Mouse (Mus musculus): ENCODE measurements around the gene Akap4. TPM values are rescaled to one million over a fixed set of nuclear protein-coding genes. Genes with fewer than 3 reads are reported as not detected.

Akap4 gene
- not detected in 2 replicates for polyA plus RNA-seq (2016; fragmentation: Nextera tagmentation; extraction: Ambion mirVana)

GRCm38 (mm10) chrX:7067219-7067618, at the start of gene Akap4:
Akap4 (plus strand) TSS chrX:7067519.
- Histone ChIP-seq H3K4me3 (no peak within 1 kb of the TSS), H3K27ac (replicated peaks) (no peak within 1 kb of the TSS), H3K9me3 (no peaks in the 10 kb centered on the region), H3K4me1 (no peaks in the 10 kb centered on the region), H3K36me3 (no peaks in the 10 kb centered on the region), H3K27me3 (no peaks in the 10 kb centered on the region), H3K4me2 (replicated peaks) (no peak within 1 kb of the TSS), H3K9ac (replicated peaks) (no peak within 1 kb of the TSS)
- ATAC-seq (ENCODE audit: low FRiP score, low read depth) = no peak
- WGBS = 92% methylated on average over 1 of the region's 1 CpGs

DNA sequence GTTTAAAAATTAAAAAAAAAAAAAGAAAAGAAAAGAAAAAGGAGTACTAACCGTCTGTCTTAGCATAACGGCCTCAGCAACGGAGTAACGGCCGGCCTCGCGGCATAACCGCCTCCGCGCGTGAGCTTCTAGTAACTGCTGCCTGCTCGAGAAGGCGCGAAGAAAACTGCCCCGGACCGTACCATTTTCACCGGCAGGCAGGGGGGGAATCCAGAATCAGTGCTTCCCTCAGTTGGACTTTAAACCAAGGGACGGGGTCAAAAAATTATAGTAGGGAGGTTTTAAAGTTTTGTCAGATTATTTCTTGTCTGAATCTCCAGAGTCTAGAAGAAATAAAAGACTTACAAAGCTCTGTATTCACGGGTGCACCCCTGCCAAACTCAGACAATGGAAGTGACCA, 25.8 kb upstream of the Akap4 start, which contains the start of gene Ccnb3:
TSS of gene Ccnb3 (minus strand) at position 101 of the 400 bp plus-strand sequence.
- Histone ChIP-seq H3K27me3 (no peaks in the 10 kb centered on the region), H3K36me3 (no peaks in the 10 kb centered on the region), H3K9ac (replicated peaks) (no peak within 1 kb of the TSS), H3K4me2 (replicated peaks) (no peak within 1 kb of the TSS), H3K4me3 (no peak within 1 kb of the TSS), H3K9me3 (no peaks in the 10 kb centered on the region), H3K27ac (replicated peaks) (no peak within 1 kb of the TSS), H3K4me1 (no peaks in the 10 kb centered on the region)
- ATAC-seq (ENCODE audit: low FRiP score, low read depth) = no peak
- 94% methylated on average over 19 of the region's 19 CpGs for WGBS

GRCm38 (mm10) chrX:7057056-7057455, 10.3 kb upstream of the Akap4 start:
- H3K27ac ChIP-seq (replicated peaks) = no peak overlapping the region
- H3K9me3 ChIP-seq = no peaks in the 10 kb centered on the region
- H3K27me3 ChIP-seq = no peaks in the 10 kb centered on the region
- ATAC-seq (ENCODE audit: low FRiP score, low read depth) = no peak
- H3K36me3 ChIP-seq = no peaks in the 10 kb centered on the region
- no peak overlapping the region for H3K4me2 ChIP-seq (replicated peaks)
- H3K4me3 ChIP-seq = no peak overlapping the region
- no peaks in the 10 kb centered on the region for H3K4me1 ChIP-seq
- no peak overlapping the region for H3K9ac ChIP-seq (replicated peaks)

- 81% methylated on average over 2 of the region's 2 CpGs for WGBS
These were observed 9.7 kb upstream of the Akap4 start for GRCm38 (mm10) chrX:7057634-7058033.

DNA sequence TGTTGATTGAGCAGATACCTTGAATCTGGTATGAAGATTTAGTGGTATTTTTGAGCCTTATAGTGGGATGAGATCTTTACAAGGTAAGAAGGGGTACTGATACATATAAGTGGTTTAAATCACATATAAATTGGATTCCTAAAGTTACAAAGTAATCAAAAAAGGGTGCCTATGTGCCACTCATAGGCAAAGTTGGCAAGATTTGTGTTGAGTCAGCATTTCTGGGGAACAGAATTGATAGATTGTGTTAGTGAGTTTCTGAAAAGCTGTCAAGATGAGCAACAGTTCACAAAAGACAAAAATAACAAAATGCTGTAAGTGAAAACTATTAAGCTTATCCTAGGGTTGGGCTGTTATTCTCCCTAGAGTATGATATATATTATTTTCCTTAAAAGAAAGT, 3.2 kb upstream of the Akap4 start:
- Histone ChIP-seq H3K9me3 (no peaks in the 10 kb centered on the region), H3K9ac (replicated peaks) (no peak overlapping the region), H3K27ac (replicated peaks) (no peak overlapping the region), H3K4me3 (no peak overlapping the region), H3K4me1 (no peaks in the 10 kb centered on the region), H3K36me3 (no peaks in the 10 kb centered on the region), H3K4me2 (replicated peaks) (no peak overlapping the region), H3K27me3 (no peaks in the 10 kb centered on the region)
- no peak for ATAC-seq (ENCODE audit: low FRiP score, low read depth)

More at GRCm38 (mm10) chrX:7057634-7058033, 9.7 kb upstream of the Akap4 start:
- Histone ChIP-seq H3K27ac (replicated peaks) (no peak overlapping the region), H3K36me3 (no peaks in the 10 kb centered on the region), H3K27me3 (no peaks in the 10 kb centered on the region), H3K4me3 (no peak overlapping the region), H3K4me2 (replicated peaks) (no peak overlapping the region), H3K4me1 (no peaks in the 10 kb centered on the region), H3K9ac (replicated peaks) (no peak overlapping the region), H3K9me3 (no peaks in the 10 kb centered on the region)
- no peak for ATAC-seq (ENCODE audit: low FRiP score, low read depth)

DNA sequence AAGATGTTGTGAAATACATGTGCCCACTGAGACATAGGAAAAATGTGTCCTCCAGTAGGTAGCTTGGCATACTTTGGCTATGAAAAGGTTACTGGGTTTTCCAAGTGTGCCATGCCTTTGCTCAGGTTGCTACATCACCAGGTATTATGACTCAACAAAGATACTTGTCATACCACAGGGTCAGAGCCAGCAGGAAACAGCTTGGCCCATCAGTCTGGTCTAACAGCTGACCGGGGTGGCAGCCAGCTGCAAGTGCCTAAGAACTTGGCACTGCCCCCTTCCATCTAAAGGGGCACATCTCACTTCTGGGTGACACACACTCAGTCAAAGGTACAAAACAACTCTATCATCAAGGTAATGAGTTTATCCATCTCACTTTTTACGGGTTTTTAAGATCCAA, 683 bp downstream of the Akap4 start:
- Histone ChIP-seq H3K9ac (replicated peaks) (no peak overlapping the region), H3K27ac (replicated peaks) (no peak overlapping the region), H3K4me1 (no peaks in the 10 kb centered on the region), H3K36me3 (no peaks in the 10 kb centered on the region), H3K4me2 (replicated peaks) (no peak overlapping the region), H3K27me3 (no peaks in the 10 kb centered on the region), H3K4me3 (no peak overlapping the region), H3K9me3 (no peaks in the 10 kb centered on the region)
- 76% methylated on average over 2 of the region's 2 CpGs for WGBS
- ATAC-seq (ENCODE audit: low FRiP score, low read depth) = no peak

GRCm38 (mm10) chrX:7079820-7080429, 12.6 kb downstream of the Akap4 start:
- H3K9me3 ChIP-seq = no peaks in the 10 kb centered on the region
- no peak overlapping the region for H3K4me3 ChIP-seq
- H3K27me3 ChIP-seq = no peaks in the 10 kb centered on the region
- WGBS = 78% methylated on average over 6 of the region's 6 CpGs
- no peak overlapping the region for H3K4me2 ChIP-seq (replicated peaks)
- H3K36me3 ChIP-seq = no peaks in the 10 kb centered on the region
- no peak overlapping the region for H3K27ac ChIP-seq (replicated peaks)
- ATAC-seq (ENCODE audit: low FRiP score, low read depth) = no peak
- H3K4me1 ChIP-seq = no peaks in the 10 kb centered on the region
- H3K9ac ChIP-seq (replicated peaks) = no peak overlapping the region

DNA sequence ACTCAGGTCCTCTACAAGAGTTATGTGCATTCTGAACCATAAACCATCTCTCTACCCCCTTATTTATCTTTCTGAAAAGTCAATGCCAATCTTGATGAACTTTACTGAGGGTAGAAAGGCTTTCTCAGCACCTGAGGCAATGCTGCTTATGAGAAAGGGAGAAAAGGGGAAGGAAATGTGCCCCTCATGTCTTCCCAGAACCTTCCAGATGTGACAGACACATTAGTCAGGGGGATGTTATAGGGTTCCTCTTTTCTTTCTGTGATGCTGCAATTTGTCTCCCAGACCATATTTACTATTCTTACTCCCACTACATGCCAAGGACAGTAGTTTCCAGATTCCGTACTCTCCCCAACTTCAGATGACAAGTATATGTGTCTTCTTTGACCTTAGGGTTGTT, 18.6 kb downstream of the Akap4 start:
- Histone ChIP-seq H3K4me3 (no peak overlapping the region), H3K27ac (replicated peaks) (no peak overlapping the region), H3K9me3 (no peaks in the 10 kb centered on the region), H3K27me3 (no peaks in the 10 kb centered on the region), H3K4me2 (replicated peaks) (no peak overlapping the region), H3K4me1 (no peaks in the 10 kb centered on the region), H3K36me3 (no peaks in the 10 kb centered on the region), H3K9ac (replicated peaks) (no peak overlapping the region)
- WGBS = 95% methylated on average over 1 of the region's 1 CpGs
- no peak for ATAC-seq (ENCODE audit: low FRiP score, low read depth)

- Histone ChIP-seq H3K36me3 (no peaks in the 10 kb centered on the region), H3K9me3 (no peaks in the 10 kb centered on the region), H3K9ac (replicated peaks) (no peak overlapping the region), H3K4me2 (replicated peaks) (no peak overlapping the region), H3K4me1 (no peaks in the 10 kb centered on the region), H3K4me3 (no peak overlapping the region), H3K27ac (replicated peaks) (no peak overlapping the region), H3K27me3 (no peaks in the 10 kb centered on the region)
- no peak for ATAC-seq (ENCODE audit: low FRiP score, low read depth)
These were observed 23.0 kb downstream of the Akap4 start for GRCm38 (mm10) chrX:7090323-7090722.

DNA sequence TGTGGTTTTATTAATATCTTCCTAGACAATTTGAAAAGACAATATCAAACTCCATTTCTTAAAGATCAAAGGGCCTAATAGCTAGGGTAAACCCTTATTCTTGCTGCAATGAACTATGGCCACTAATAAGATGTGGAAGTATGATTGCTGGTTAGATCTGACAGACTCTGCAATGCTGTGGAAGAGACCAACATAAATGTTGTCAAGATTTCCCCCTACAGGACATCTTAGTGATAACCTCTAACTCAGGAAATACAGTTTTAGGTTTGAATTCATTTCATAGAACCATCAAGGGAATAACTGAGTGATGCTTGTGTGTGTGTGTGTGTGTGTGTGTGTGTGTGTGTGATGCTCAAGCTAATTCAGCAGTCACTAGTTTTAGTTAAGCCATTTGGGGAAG, 35.0 kb downstream of the Akap4 start:
- H3K4me2 ChIP-seq (replicated peaks) = no peak overlapping the region
- H3K27ac ChIP-seq (replicated peaks) = no peak overlapping the region
- H3K27me3 ChIP-seq = no peaks in the 10 kb centered on the region
- H3K9me3 ChIP-seq = no peaks in the 10 kb centered on the region
- no peaks in the 10 kb centered on the region for H3K36me3 ChIP-seq
- no peaks in the 10 kb centered on the region for H3K4me1 ChIP-seq
- no peak overlapping the region for H3K4me3 ChIP-seq
- ATAC-seq (ENCODE audit: low FRiP score, low read depth) = no peak
- H3K9ac ChIP-seq (replicated peaks) = no peak overlapping the region

GRCm38 (mm10) chrX:7114885-7115284, 47.6 kb downstream of the Akap4 start:
- H3K4me3 ChIP-seq = no peak overlapping the region
- 87% methylated on average over 3 of the region's 3 CpGs for WGBS
- H3K27ac ChIP-seq (replicated peaks) = no peak overlapping the region
- no peak for ATAC-seq (ENCODE audit: low FRiP score, low read depth)
- no peaks in the 10 kb centered on the region for H3K27me3 ChIP-seq
- H3K9ac ChIP-seq (replicated peaks) = no peak overlapping the region
- no peak overlapping the region for H3K4me2 ChIP-seq (replicated peaks)
- H3K4me1 ChIP-seq = no peaks in the 10 kb centered on the region
- H3K36me3 ChIP-seq = no peaks in the 10 kb centered on the region
- no peaks in the 10 kb centered on the region for H3K9me3 ChIP-seq

- Histone ChIP-seq H3K27ac (replicated peaks) (no peak overlapping the region), H3K9ac (replicated peaks) (no peak overlapping the region), H3K9me3 (no peaks in the 10 kb centered on the region), H3K4me1 (no peaks in the 10 kb centered on the region), H3K36me3 (no peaks in the 10 kb centered on the region), H3K4me3 (no peak overlapping the region), H3K27me3 (no peaks in the 10 kb centered on the region), H3K4me2 (replicated peaks) (no peak overlapping the region)
- 84% methylated on average over 4 of the region's 4 CpGs for WGBS
- no peak for ATAC-seq (ENCODE audit: low FRiP score, low read depth)
These were observed 54.4 kb downstream of the Akap4 start for GRCm38 (mm10) chrX:7121618-7122280.
